Comparison of ENCODE assay signal across 13 mouse cellular contexts in genomic region chr11:57550230-57550629, GRCm38 (mm10). TPM values are rescaled to one million over a fixed set of nuclear protein-coding genes. Genes with fewer than 3 reads are reported as not detected.
DNase-seq lines count a peak whose midpoint lies in the region; ATAC-seq and TF ChIP-seq lines count a peak whose summit lies in the region.
"Had no signal": no experiment of that assay in that cellular context is flagged by ENCODE, and none has a peak within 500 bp of the region (broad histone marks: within the 10 kb centered on the region; RNA-seq: fewer than 3 reads in every experiment).

No protein-coding gene starts in this region.

- TF ChIP-seq POLR2A in bone marrow, adult 2 months (IDR thresholded peaks at IDR 0.05; ENCODE audit: borderline replicate concordance, control insufficient read depth, low read depth, low read length): no peak

- WGBS in limb, embryonic 11.5 days: 90% methylated on average over 2 of the region's 2 CpGs
- 90% methylated on average over 2 of the region's 2 CpGs for WGBS in limb, embryonic 10.5 days
- 83% methylated on average over 2 of the region's 2 CpGs for WGBS in bone marrow, adult 2 months
- WGBS in neural tube, embryonic 15.5 days: 95% methylated on average over 2 of the region's 2 CpGs

- 0 out of 2 replicates have a peak, but pooled peaks have one; percentile 7 for TF ChIP-seq CTCF in bone marrow, adult 2 months (IDR thresholded peaks at IDR 0.05; ENCODE audit: control insufficient read depth, insufficient read depth, low read length)

- H3K4me1 ChIP-seq in limb, embryonic 11.5 days (ENCODE audit: control insufficient read depth, insufficient read depth, low read length): peaks cover 10% of the 10 kb centered on the region
- peaks cover 51% of the 10 kb centered on the region for H3K4me1 ChIP-seq in limb, embryonic 10.5 days
- H3K4me1 ChIP-seq in bone marrow, adult 2 months (ENCODE audit: control insufficient read depth, insufficient read depth, low read length): no peaks in the 10 kb centered on the region
- H3K4me1 ChIP-seq in neural tube, embryonic 15.5 days: peaks cover 19% of the 10 kb centered on the region

- no peaks in the 10 kb centered on the region for H3K27me3 ChIP-seq in limb, embryonic 11.5 days (ENCODE audit: control insufficient read depth, insufficient read depth, low read length)
- H3K27me3 ChIP-seq in limb, embryonic 10.5 days (ENCODE audit: low read depth, poor library complexity, severe bottlenecking): peaks cover 9% of the 10 kb centered on the region; the same call in 1 of the 2 replicates
- H3K27me3 ChIP-seq in neural tube, embryonic 15.5 days (replicated peaks): no peaks in the 10 kb centered on the region
- H3K27me3 ChIP-seq: lung, embryonic 15.5 days had no signal

- H3K9ac ChIP-seq in limb, embryonic 11.5 days (ENCODE audit: low read length): no peak overlapping the region
- no peak overlapping the region for H3K9ac ChIP-seq in neural tube, embryonic 15.5 days (replicated peaks)
- H3K9ac ChIP-seq: lung, embryonic 15.5 days had no signal

- no peaks in the 10 kb centered on the region for H3K36me3 ChIP-seq in limb, embryonic 11.5 days (ENCODE audit: control insufficient read depth, insufficient read depth, low read length)
- no peaks in the 10 kb centered on the region for H3K36me3 ChIP-seq in limb, embryonic 10.5 days
- no peaks in the 10 kb centered on the region for H3K36me3 ChIP-seq in neural tube, embryonic 15.5 days
- H3K36me3 ChIP-seq: lung, embryonic 15.5 days had no signal

- H3K9me3 ChIP-seq in limb, embryonic 11.5 days (ENCODE audit: control insufficient read depth, low read length): no peaks in the 10 kb centered on the region
- H3K9me3 ChIP-seq in limb, embryonic 10.5 days (replicated peaks): no peaks in the 10 kb centered on the region
- H3K9me3 ChIP-seq in neural tube, embryonic 15.5 days (replicated peaks): no peaks in the 10 kb centered on the region
- H3K9me3 ChIP-seq: lung, embryonic 15.5 days had no signal

- H3K4me3 ChIP-seq in limb, embryonic 11.5 days (ENCODE audit: low read depth, low read length): no peak overlapping the region
- H3K4me3 ChIP-seq in limb, embryonic 10.5 days: no peak overlapping the region
- no peak overlapping the region for H3K4me3 ChIP-seq in bone marrow, adult 2 months (replicated peaks; ENCODE audit: control insufficient read depth, low read depth, low read length)
- H3K4me3 ChIP-seq in neural tube, embryonic 15.5 days (replicated peaks): no peak overlapping the region
- H3K4me3 ChIP-seq: lung, embryonic 15.5 days had no signal

- H3K27ac ChIP-seq in limb, embryonic 11.5 days (replicated peaks; ENCODE audit: low read depth, low read length): no peak overlapping the region
- no peak overlapping the region for H3K27ac ChIP-seq in limb, embryonic 10.5 days
- H3K27ac ChIP-seq in bone marrow, adult 2 months (ENCODE audit: control insufficient read depth, insufficient read depth, low read depth, low read length, poor library complexity): no peak overlapping the region
- no peak overlapping the region for H3K27ac ChIP-seq in neural tube, embryonic 15.5 days (replicated peaks)
- H3K27ac ChIP-seq: lung, embryonic 15.5 days had no signal

- no peak for ATAC-seq in limb, embryonic 11.5 days (ENCODE audit: insufficient number of reproducible peaks, low FRiP score, low TSS enrichment, low read depth)
- ATAC-seq in neural tube, embryonic 15.5 days (ENCODE audit: low FRiP score): no peak
- ATAC-seq: midbrain, embryonic 16.5 days had no signal

- peak; percentile 30 for DNase-seq in embryo, embryonic 10.5 days (ENCODE audit: low spot score)
- no peak for DNase-seq in embryo, embryonic 10 days (ENCODE audit: low spot score)
- peak; percentile 29 for DNase-seq in limb, embryonic 11.5 days (ENCODE audit: low spot score)
- no peak for DNase-seq in limb, embryonic 10.5 days (ENCODE audit: low spot score)
- peak; percentile 26 for DNase-seq in 3T3-L1 (ENCODE audit: low read depth, low spot score)
- no peak for DNase-seq in ovary, adult 18-20 months (ENCODE audit: low spot score)
- DNase-seq: B cell, adult 2 months; cerebellum, adult 11-12 months; embryo, embryonic 11 days had no signal

- H3K4me2 ChIP-seq in limb, embryonic 11.5 days (ENCODE audit: low read depth, severe bottlenecking): no peak overlapping the region
- no peak overlapping the region for H3K4me2 ChIP-seq in neural tube, embryonic 15.5 days
- H3K4me2 ChIP-seq: lung, embryonic 15.5 days had no signal

RNA-seq across cellular contexts. Expression of gene Mfap3, which starts 31.8 kb away (rescaled TPM):
- polyA plus RNA-seq in limb, embryonic 11.5 days (2014; fragmentation: Nextera tagmentation; extraction: Ambion mirVana): 52.6 and 53.4 TPM in 2 replicates
- polyA plus RNA-seq in limb, embryonic 10.5 days (2016; fragmentation: Nextera tagmentation; extraction: Ambion mirVana): 45.4 and 47.7 TPM in 2 replicates
- polyA plus RNA-seq in bone marrow, adult 2 months (2011; ENCODE audit: insufficient read depth, insufficient read length, low replicate concordance, missing spikeins): 3.4 and 9.6 TPM in 2 replicates
- 52.2 and 57.6 TPM in 2 replicates for polyA plus RNA-seq in neural tube, embryonic 15.5 days (2015; fragmentation: Nextera tagmentation; extraction: Ambion mirVana)

RNA-seq across cellular contexts. Expression of gene Fam114a2, which starts 31.8 kb away (rescaled TPM):
- polyA plus RNA-seq in limb, embryonic 11.5 days (2014; fragmentation: Nextera tagmentation; extraction: Ambion mirVana): 48.9 and 50.1 TPM in 2 replicates
- 61.0 and 67.6 TPM in 2 replicates for polyA plus RNA-seq in limb, embryonic 10.5 days (2016; fragmentation: Nextera tagmentation; extraction: Ambion mirVana)
- polyA plus RNA-seq in bone marrow, adult 2 months (2011; ENCODE audit: insufficient read depth, insufficient read length, low replicate concordance, missing spikeins): 17.6 and 31.0 TPM in 2 replicates
- 74.2 and 80.5 TPM in 2 replicates for polyA plus RNA-seq in neural tube, embryonic 15.5 days (2015; fragmentation: Nextera tagmentation; extraction: Ambion mirVana)

Comparison
In these comparisons a context has a peak if more than half of its experiments do, and no peak if none do; other contexts are left out.
1. DNase-seq: peak in embryo, embryonic 10.5 days (single experiment), limb, embryonic 11.5 days (single experiment) and 3T3-L1 (single experiment); none in embryo, embryonic 10 days (single experiment), limb, embryonic 10.5 days (single experiment) and ovary, adult 18-20 months (single experiment).